Mouse (Mus musculus) neural tube, embryonic 11.5 days (tissue): ENCODE data around the gene Gm20388. TPM values are rescaled to one million over a fixed set of nuclear protein-coding genes. Genes with fewer than 3 reads are reported as not detected.
A peak's percentile ranks its signal among the peaks of the same experiment; 100 is the strongest.

Experiments used
- ATAC-seq: fragments of 200-750 bp; cut with Nextera tagmentation; 2 replicates; pipeline ENCODE4 v1.8.0; 2017; ENCODE audit warnings: moderate number of reproducible peaks, mild to moderate bottlenecking, moderate TSS enrichment, moderate library complexity; ENCODE audit not compliant: insufficient read depth, low FRiP score, low TSS enrichment
- DNase-seq: peaks from one replicate; pipeline ENCODE4 v3.0.0-alpha.2; 2015; ENCODE audit warnings: low spot score
- H3K27ac ChIP-seq: fragments of 300-500 bp; sonication (generic); 2 replicates; pipeline ENCODE4 v1.5.1; 2014; ENCODE audit warnings: low read depth, mild to moderate bottlenecking, low read length
- H3K27me3 ChIP-seq: fragments of 300-500 bp; sonication (generic); 2 replicates; pipeline ENCODE4 v1.6.1; 2014; ENCODE audit warnings: mild to moderate bottlenecking, low read length, mixed read lengths; ENCODE audit not compliant: control insufficient read depth, insufficient read depth
- H3K36me3 ChIP-seq: fragments of 300-500 bp; sonication (generic); 2 replicates; pipeline ENCODE4 v1.6.1; 2014; ENCODE audit warnings: mild to moderate bottlenecking, low read length, moderate library complexity, mixed read lengths; ENCODE audit not compliant: control insufficient read depth, insufficient read depth
- H3K4me1 ChIP-seq: fragments of 300-500 bp; sonication (generic); 2 replicates; pipeline ENCODE4 v1.6.1; 2014; ENCODE audit warnings: low read length, mixed read lengths; ENCODE audit not compliant: control insufficient read depth, insufficient read depth
- H3K4me2 ChIP-seq: fragments of 300-500 bp; sonication (generic); 2 replicates; pipeline ENCODE4 v1.6.1; 2014; ENCODE audit warnings: low read depth, mild to moderate bottlenecking, moderate library complexity
- H3K4me3 ChIP-seq: fragments of 300-500 bp; sonication (generic); 2 replicates; pipeline ENCODE4 v1.5.1; 2014; ENCODE audit warnings: low read depth, low read length
- H3K9ac ChIP-seq: fragments of 300-500 bp; sonication (generic); 2 replicates; pipeline ENCODE4 v1.6.1; 2014; ENCODE audit warnings: mild to moderate bottlenecking, low read length
- H3K9me3 ChIP-seq: fragments of 300-500 bp; sonication (generic); 2 replicates; pipeline ENCODE4 v1.6.1; 2016; ENCODE audit warnings: low read length; ENCODE audit not compliant: control insufficient read depth
- WGBS: fragments of 180-500 bp; shearing (Covaris S2); extraction: QIAGEN DNeasy Blood & Tissue Kit; methylation state at CpG from one replicate; pipeline ENCODE4 v1.1.7; 2014; 5-methylcytosine and 5-hydroxymethylcytosine counted together
- polyA plus RNA-seq: library from polyadenylated mRNA; unstranded; fragments of >200 nt; fragmentation: Nextera tagmentation; extraction: Ambion mirVana; gene quantifications from 2 replicates; pipeline ENCODE4 v1.2.1, GENCODE M21; 2014

The Gm20388 gene
- polyA plus RNA-seq, 1 experiment from 2014 or later, result not detected

DNA sequence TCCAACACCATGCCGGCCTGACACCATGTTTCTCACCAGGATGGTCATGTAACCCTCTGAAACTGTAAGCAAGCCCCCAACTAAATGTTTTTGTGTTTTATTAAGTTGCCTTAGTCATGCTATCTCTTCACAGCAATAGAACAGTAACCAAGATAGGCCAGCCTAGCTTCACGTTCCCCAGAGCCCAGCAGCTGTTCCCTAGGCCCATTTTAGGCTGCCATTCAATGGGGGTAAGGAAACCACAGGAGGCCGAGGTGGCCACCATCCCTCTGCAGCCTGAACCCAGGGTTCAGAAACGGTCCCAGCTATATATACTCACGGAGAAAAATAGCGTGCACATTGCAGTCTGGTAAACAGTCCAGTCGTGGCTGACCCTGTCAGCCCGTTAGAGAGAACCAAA, 2633.5 kb downstream of the Gm20388 start:
- WGBS, result 91% methylated on average over 8 of the region's 8 CpGs
- no peak overlapping the region for H3K4me3 ChIP-seq
- no peaks in the 10 kb centered on the region for H3K9me3 ChIP-seq
- no peaks in the 10 kb centered on the region for H3K27me3 ChIP-seq
- H3K27ac ChIP-seq, result no peak overlapping the region
- H3K36me3 ChIP-seq, result no peaks in the 10 kb centered on the region
- no peaks in the 10 kb centered on the region for H3K4me1 ChIP-seq
- DNase-seq (no peak), ATAC-seq (no peak)
- no peak overlapping the region for H3K4me2 ChIP-seq
- H3K9ac ChIP-seq, result no peak overlapping the region

DNA sequence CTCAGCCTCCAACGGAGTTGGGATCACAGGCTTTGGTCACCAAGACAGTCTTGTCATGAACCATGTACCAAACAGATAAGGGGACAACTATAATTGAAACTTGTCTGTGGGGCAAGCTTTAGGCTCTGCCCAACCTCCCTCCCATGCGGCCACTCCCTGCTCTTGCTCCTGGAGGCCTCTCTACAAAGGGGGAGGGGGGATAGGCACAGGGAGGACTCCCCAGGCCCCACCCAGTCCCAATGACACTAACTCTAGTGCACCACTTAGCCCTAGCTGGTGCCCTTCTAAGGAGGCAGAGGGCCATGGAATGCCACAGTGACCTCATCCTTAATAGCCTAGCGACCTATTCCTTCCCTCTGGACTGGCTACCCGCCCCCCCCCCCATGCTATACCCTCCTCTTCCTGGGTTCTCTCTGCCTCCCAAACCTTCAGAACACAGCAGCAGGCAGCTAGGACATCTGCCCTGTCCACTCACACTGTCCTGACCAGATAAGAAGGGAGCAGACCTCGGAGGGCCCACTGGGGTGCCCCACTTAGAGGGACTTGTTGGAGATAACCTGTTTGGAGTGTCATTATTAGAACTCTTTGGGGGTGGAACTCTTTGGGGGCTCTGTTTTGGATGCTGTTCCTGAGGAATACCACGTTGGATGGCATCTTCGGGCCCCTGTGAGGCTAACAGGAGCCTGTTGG, 2635.6 kb downstream of the Gm20388 start:
- WGBS, result 80% methylated on average over 7 of the region's 7 CpGs
- ATAC-seq, result no peak

DNA sequence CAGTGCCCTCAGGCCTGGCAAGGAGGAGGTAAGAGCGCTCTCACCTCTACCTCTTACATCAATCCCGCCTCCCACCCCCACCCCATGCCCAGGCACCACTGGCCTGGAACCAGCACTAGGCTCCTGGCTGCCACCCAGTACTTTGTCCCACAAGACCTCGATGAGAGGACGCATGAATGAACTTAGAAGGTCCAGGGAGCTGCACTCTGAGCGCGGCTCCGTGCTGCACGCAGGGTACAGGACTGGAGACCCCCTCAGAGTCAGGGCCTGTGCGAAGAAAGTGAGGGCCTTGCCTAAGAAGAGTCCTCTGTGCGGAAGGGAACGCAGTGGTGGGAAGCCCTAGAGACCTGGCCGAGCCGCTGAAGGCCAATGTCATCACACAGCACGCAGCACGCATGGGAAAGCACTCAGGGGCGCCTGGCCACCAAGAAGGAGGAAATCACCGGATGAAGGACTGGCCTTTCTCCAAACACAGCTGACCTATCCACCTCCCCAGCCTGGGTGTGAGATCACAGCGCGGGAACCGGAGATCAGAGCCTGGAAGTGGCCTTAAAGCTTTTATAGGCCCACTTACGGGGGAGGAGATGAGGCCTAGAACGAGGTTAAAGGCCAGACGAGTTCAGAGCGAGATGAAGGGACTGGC, 2636.3 kb downstream of the Gm20388 start:
- H3K4me2 ChIP-seq, result no peak overlapping the region; the same call in 1 of the 2 replicates
- 0 out of 2 replicates have a peak, but pooled peaks cover 4% of the 10 kb centered on the region for H3K4me1 ChIP-seq
- no peaks in the 10 kb centered on the region for H3K36me3 ChIP-seq
- H3K27me3 ChIP-seq, result peaks cover 18% of the 10 kb centered on the region
- H3K9me3 ChIP-seq, result no peaks in the 10 kb centered on the region
- H3K27ac ChIP-seq, result no peak overlapping the region
- no peak overlapping the region; the same call in 1 of the 2 replicates for H3K9ac ChIP-seq
- DNase-seq, result no peak
- 55% methylated on average over 24 of the region's 24 CpGs for WGBS
- ATAC-seq, result no peak
- H3K4me3 ChIP-seq, result no peak overlapping the region

More for the DNA sequence above, 2635.6 kb downstream of the Gm20388 start:
- H3K4me2 ChIP-seq, result no peak overlapping the region; the same call in 1 of the 2 replicates
- H3K27ac ChIP-seq, result no peak overlapping the region
- H3K4me3 ChIP-seq, result no peak overlapping the region
- H3K27me3 ChIP-seq, result peaks cover 11% of the 10 kb centered on the region
- H3K9ac ChIP-seq, result no peak overlapping the region; the same call in 1 of the 2 replicates
- H3K9me3 ChIP-seq, result no peaks in the 10 kb centered on the region
- 0 out of 2 replicates have a peak, but pooled peaks cover 4% of the 10 kb centered on the region for H3K4me1 ChIP-seq
- no peaks in the 10 kb centered on the region for H3K36me3 ChIP-seq
- DNase-seq, result no peak

DNA sequence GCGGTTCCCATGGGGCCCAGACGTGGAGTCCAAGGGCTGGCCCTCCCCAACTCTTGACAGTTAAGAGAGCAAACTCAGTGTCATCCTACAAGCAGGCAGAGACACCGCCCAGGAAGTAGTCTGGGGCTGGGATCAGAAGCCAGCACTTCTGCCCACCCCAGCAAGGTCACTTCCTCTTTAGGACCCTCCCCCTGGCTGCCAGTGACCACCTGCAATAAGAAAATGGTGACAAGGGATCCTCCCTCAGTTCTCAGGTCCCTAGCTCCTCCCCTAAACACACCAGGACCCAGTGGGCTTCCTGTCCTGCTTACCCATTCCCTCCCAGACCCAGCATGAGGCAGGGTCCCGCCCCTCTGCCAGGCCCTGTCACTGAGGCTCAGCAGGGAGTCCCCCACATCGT, 2637.2 kb downstream of the Gm20388 start:
- no peak for ATAC-seq
- Histone ChIP-seq H3K9ac (no peak overlapping the region), H3K27ac (no peak overlapping the region), H3K4me2 (no peak overlapping the region), H3K9me3 (no peaks in the 10 kb centered on the region), H3K27me3 (peaks cover 19% of the 10 kb centered on the region), H3K36me3 (no peaks in the 10 kb centered on the region), H3K4me3 (no peak overlapping the region), H3K4me1 (0 out of 2 replicates have a peak, but pooled peaks cover 4% of the 10 kb centered on the region)
- no peak for DNase-seq
- 28% methylated on average over 5 of the region's 5 CpGs for WGBS

DNA sequence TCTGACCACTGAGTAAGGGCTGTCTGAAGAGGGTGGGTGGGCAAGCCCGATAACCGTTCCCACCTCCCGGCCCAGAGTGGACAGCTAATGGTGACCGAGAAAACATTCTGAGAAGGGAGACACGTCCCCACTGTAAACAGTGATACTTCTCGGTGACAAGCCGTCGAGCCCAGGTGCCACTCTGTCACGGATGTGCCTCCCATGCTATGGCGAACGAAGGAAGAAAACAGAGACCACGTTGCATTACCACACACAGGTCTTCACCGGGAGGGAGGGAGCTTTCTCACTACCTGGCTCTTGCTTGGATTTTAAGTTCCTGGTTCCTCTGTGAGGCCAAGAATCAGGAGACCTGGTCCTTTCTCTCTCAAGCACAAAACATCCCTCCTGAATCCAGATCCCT, 2637.7 kb downstream of the Gm20388 start:
- no peak overlapping the region for H3K4me3 ChIP-seq
- H3K4me1 ChIP-seq, result 0 out of 2 replicates have a peak, but pooled peaks cover 4% of the 10 kb centered on the region
- ATAC-seq (no peak), DNase-seq (no peak)
- H3K9me3 ChIP-seq, result no peaks in the 10 kb centered on the region
- no peak overlapping the region for H3K9ac ChIP-seq
- H3K36me3 ChIP-seq, result no peaks in the 10 kb centered on the region
- no peak overlapping the region for H3K27ac ChIP-seq
- no peak overlapping the region for H3K4me2 ChIP-seq
- WGBS, result 58% methylated on average over 13 of the region's 13 CpGs
- H3K27me3 ChIP-seq, result peaks cover 19% of the 10 kb centered on the region

DNA sequence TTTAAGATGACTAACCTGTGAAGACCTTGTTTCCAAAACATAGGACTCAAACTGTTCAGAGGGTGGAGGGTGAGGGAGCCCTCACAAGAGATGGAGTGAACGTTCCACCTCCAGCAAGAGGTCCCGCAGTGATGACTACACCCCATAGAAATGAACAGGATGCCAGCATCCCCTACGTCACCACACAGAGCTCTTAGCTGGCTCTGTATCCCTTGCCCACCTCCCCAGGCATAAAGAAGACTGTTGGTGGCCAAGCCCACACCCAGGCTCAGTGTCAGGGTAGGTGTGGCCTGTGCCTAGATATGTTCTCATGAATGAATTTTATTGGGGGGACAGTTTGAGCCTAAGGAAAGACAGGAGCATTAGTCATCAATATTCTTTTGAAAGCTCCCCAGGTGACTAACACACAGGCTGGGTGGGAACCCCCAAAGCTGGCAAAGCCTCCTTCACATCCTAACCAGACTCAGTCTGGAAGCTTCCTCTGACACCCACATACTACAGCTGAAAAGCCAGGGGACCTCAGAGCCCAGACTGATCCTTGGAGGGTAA, 2638.3 kb downstream of the Gm20388 start:
- 81% methylated on average over 3 of the region's 3 CpGs for WGBS

DNA sequence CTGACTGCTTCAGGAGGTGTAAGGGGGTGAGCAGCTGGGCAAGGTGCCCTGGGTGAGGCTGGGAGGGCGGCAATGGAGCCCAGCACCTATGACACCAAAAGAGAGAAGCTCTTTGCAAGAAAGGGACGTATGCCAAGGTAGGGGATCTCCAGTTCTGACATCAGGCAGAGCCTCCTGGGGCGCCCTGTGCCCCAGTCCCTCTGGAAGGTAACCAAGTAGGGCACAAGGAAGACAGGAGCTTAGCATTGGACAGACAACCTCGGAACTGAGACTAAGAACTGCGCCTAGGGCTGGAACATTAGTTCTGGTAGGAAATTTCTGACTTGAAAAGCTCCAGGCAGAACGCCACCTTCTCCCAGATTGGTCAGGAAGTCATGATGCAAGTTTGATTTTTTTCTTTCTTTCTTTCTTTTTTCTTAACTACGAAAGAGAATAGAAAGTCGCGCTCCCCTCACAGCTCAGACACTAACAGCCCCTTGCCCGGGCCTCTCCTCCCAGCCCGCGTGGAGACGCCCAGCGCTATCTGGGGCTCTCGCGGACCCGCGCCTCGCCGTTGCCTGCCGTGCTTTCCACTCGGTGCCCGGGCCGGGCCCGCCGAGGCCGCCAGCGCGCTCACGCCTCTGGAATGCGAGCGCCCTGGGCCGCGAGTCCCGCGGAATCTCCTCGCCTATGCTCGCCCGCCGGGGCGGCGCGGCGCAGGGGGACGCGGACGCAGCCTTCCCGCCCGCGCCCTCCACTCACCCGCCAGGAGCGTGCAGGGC, 2639.8 kb downstream of the Gm20388 start:
- Histone ChIP-seq H3K36me3 (no peaks in the 10 kb centered on the region), H3K27ac (0 out of 2 replicates have a peak overlapping the region, but pooled peaks have one; percentile 14), H3K4me2 (peak overlapping the region; percentile 81), H3K9ac (peak overlapping the region; percentile 74), H3K9me3 (no peaks in the 10 kb centered on the region), H3K27me3 (peaks cover 19% of the 10 kb centered on the region), H3K4me3 (peak overlapping the region; percentile 49), H3K4me1 (0 out of 2 replicates have a peak, but pooled peaks cover 4% of the 10 kb centered on the region)
- ATAC-seq (0 out of 2 replicates have a peak, but pooled peaks have one; percentile 11), DNase-seq (peak; percentile 68)
- whole genome bisulfite sequencing, result 5% methylated on average over 49 of the region's 52 CpGs

More for the DNA sequence above, 2638.3 kb downstream of the Gm20388 start:
- no peak overlapping the region for H3K4me3 ChIP-seq
- H3K27me3 ChIP-seq, result peaks cover 19% of the 10 kb centered on the region
- H3K4me2 ChIP-seq, result no peak overlapping the region
- no peak overlapping the region for H3K27ac ChIP-seq
- H3K4me1 ChIP-seq, result 0 out of 2 replicates have a peak, but pooled peaks cover 4% of the 10 kb centered on the region
- H3K9ac ChIP-seq, result no peak overlapping the region
- no peak for ATAC-seq
- H3K36me3 ChIP-seq, result no peaks in the 10 kb centered on the region
- H3K9me3 ChIP-seq, result no peaks in the 10 kb centered on the region
- no peak for DNase-seq

DNA sequence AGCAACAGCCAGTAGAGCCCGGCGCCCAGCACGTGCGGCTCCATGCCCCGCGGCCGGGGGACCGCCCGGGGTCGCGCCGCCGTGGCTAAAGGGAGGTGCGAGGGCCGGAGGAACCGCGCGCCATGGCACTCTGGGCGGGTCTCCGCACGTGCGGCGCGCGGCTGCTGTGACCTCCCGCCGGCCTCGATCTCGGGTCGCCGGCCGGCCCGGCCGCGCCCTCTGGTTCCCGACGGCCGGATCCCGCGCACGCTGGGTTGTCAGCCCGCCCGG, 2640.3 kb downstream of the Gm20388 start:
- H3K9ac ChIP-seq, result peak overlapping the region; percentile 74
- DNase-seq (no peak), ATAC-seq (peak; percentile 39; the same call in 1 of the 2 replicates)
- H3K9me3 ChIP-seq, result no peaks in the 10 kb centered on the region
- WGBS, result 0% methylated on average over 26 of the region's 43 CpGs
- H3K27ac ChIP-seq, result 0 out of 2 replicates have a peak overlapping the region, but pooled peaks have one; percentile 14
- H3K4me1 ChIP-seq, result 0 out of 2 replicates have a peak, but pooled peaks cover 4% of the 10 kb centered on the region
- peak overlapping the region; percentile 49 for H3K4me3 ChIP-seq
- H3K4me2 ChIP-seq, result peak overlapping the region; percentile 81
- H3K36me3 ChIP-seq, result no peaks in the 10 kb centered on the region
- peaks cover 19% of the 10 kb centered on the region for H3K27me3 ChIP-seq
